Mouse (Mus musculus): ENCODE results near the gene Acsbg2. TPM values are rescaled to one million over a fixed set of nuclear protein-coding genes. Genes with fewer than 3 reads are reported as not detected.
A peak's percentile ranks its signal among the peaks of the same experiment; 100 is the strongest.

Gene Acsbg2
- polyA plus RNA-seq, 1 experiment from 2014 or later = not detected

- H3K4me3 ChIP-seq (ENCODE audit: low read depth, low read length) = no peak overlapping the region
- H3K27ac ChIP-seq (replicated peaks; ENCODE audit: low read depth, low read length) = no peak overlapping the region
- ATAC-seq (ENCODE audit: insufficient number of reproducible peaks, low FRiP score, low TSS enrichment, low read depth) (0 out of 2 replicates have a peak, but pooled peaks have one; percentile 37), DNase-seq (ENCODE audit: low spot score) (peak; percentile 88)
- H3K4me2 ChIP-seq (ENCODE audit: low read depth, severe bottlenecking) = no peak overlapping the region
- no peaks in the 10 kb centered on the region for H3K27me3 ChIP-seq (ENCODE audit: control insufficient read depth, insufficient read depth, low read length)
- no peak overlapping the region for H3K9ac ChIP-seq (ENCODE audit: low read length)
- H3K36me3 ChIP-seq (ENCODE audit: control insufficient read depth, insufficient read depth, low read length) = no peaks in the 10 kb centered on the region
- WGBS = 18% methylated on average over 24 of the region's 24 CpGs
- no peaks in the 10 kb centered on the region; the same call in 1 of the 2 replicates for H3K4me1 ChIP-seq (ENCODE audit: control insufficient read depth, insufficient read depth, low read length)
- H3K9me3 ChIP-seq (ENCODE audit: control insufficient read depth, low read length) = no peaks in the 10 kb centered on the region
These were observed 59.8 kb downstream of the Acsbg2 start for GRCm38 (mm10) chr17:56814316-56815056.

DNA sequence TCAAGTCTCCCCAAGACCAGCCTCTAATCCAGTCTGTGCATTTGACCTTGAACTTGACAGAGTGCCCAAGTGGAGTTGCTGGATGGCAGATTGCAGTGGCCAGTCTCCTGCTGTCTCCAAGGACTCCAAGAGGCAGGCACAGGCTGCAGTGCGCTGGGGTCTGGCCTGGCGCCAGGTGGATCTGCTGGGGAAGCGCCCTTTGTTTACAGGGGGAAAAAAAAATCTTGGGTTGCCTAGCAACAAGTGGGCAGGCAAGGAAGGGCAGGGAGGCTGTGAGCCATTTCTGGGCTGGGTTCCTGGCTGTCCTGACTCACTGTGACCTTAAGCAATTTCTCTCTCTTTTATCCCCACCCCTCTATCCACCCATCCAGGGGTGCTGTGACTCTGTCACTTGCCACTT lies 64.0 kb downstream of the Acsbg2 start:
- Histone ChIP-seq H3K9ac (ENCODE audit: low read length) (no peak overlapping the region), H3K4me3 (ENCODE audit: low read depth, low read length) (no peak overlapping the region), H3K27ac (replicated peaks; ENCODE audit: low read depth, low read length) (0 out of 2 replicates have a peak overlapping the region, but pooled peaks have one; percentile 4), H3K4me2 (ENCODE audit: low read depth, severe bottlenecking) (no peak overlapping the region), H3K36me3 (ENCODE audit: control insufficient read depth, insufficient read depth, low read length) (no peaks in the 10 kb centered on the region), H3K9me3 (ENCODE audit: control insufficient read depth, low read length) (no peaks in the 10 kb centered on the region), H3K27me3 (ENCODE audit: control insufficient read depth, insufficient read depth, low read length) (0 out of 2 replicates have a peak, but pooled peaks cover 3% of the 10 kb centered on the region), H3K4me1 (ENCODE audit: control insufficient read depth, insufficient read depth, low read length) (no peaks in the 10 kb centered on the region; the same call in 1 of the 2 replicates)
- 6% methylated on average over 3 of the region's 3 CpGs for WGBS
- ATAC-seq (ENCODE audit: insufficient number of reproducible peaks, low FRiP score, low TSS enrichment, low read depth) (0 out of 2 replicates have a peak, but pooled peaks have one; percentile 28), DNase-seq (ENCODE audit: low spot score) (peak; percentile 59)

DNA sequence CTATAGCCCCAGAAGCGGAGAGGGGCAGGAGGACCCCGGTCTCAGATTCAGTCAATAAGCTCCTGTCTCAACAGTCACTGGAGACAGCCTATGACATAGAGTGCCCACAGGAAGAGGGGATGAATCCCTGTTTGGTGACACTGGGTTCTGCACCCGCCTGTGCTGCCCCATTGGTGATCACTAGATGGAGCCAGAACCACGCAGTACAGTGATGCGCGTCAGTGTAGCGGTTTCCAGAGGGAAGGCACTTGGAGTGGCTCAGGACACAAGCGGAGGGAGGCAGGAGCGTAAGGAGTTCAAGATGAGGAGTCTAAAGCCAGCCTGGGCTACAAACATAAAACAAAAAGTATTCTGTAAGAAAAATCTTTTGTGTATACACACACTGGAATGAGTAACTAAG lies 65.7 kb downstream of the Acsbg2 start:
- peak; percentile 84 for DNase-seq (ENCODE audit: low spot score)
- no peaks in the 10 kb centered on the region for H3K9me3 ChIP-seq (ENCODE audit: control insufficient read depth, low read length)

GRCm38 (mm10) chr17:56805784-56806183 lies 68.5 kb downstream of the Acsbg2 start:
- Histone ChIP-seq H3K27me3 (ENCODE audit: control insufficient read depth, insufficient read depth, low read length) (0 out of 2 replicates have a peak, but pooled peaks cover 3% of the 10 kb centered on the region), H3K9me3 (ENCODE audit: control insufficient read depth, low read length) (no peaks in the 10 kb centered on the region), H3K36me3 (ENCODE audit: control insufficient read depth, insufficient read depth, low read length) (no peaks in the 10 kb centered on the region), H3K27ac (replicated peaks; ENCODE audit: low read depth, low read length) (no peak overlapping the region), H3K4me3 (ENCODE audit: low read depth, low read length) (no peak overlapping the region), H3K9ac (ENCODE audit: low read length) (no peak overlapping the region), H3K4me2 (ENCODE audit: low read depth, severe bottlenecking) (no peak overlapping the region), H3K4me1 (ENCODE audit: control insufficient read depth, insufficient read depth, low read length) (no peaks in the 10 kb centered on the region; the same call in 1 of the 2 replicates)
- DNase-seq (ENCODE audit: low spot score) = no peak
- ATAC-seq (ENCODE audit: insufficient number of reproducible peaks, low FRiP score, low TSS enrichment, low read depth) = no peak
- 86% methylated on average over 1 of the region's 1 CpGs for WGBS

More for the DNA sequence above, 65.7 kb downstream of the Acsbg2 start:
- Histone ChIP-seq H3K9ac (ENCODE audit: low read length) (no peak overlapping the region), H3K27me3 (ENCODE audit: control insufficient read depth, insufficient read depth, low read length) (0 out of 2 replicates have a peak, but pooled peaks cover 3% of the 10 kb centered on the region), H3K4me1 (ENCODE audit: control insufficient read depth, insufficient read depth, low read length) (no peaks in the 10 kb centered on the region; the same call in 1 of the 2 replicates), H3K27ac (replicated peaks; ENCODE audit: low read depth, low read length) (no peak overlapping the region), H3K4me2 (ENCODE audit: low read depth, severe bottlenecking) (no peak overlapping the region), H3K36me3 (ENCODE audit: control insufficient read depth, insufficient read depth, low read length) (no peaks in the 10 kb centered on the region), H3K4me3 (ENCODE audit: low read depth, low read length) (no peak overlapping the region)
- 12% methylated on average over 9 of the region's 9 CpGs for WGBS
- peak; percentile 59; the same call in 1 of the 2 replicates for ATAC-seq (ENCODE audit: insufficient number of reproducible peaks, low FRiP score, low TSS enrichment, low read depth)

GRCm38 (mm10) chr17:56804952-56805351 lies 69.3 kb downstream of the Acsbg2 start:
- Histone ChIP-seq H3K9ac (ENCODE audit: low read length) (no peak overlapping the region), H3K9me3 (ENCODE audit: control insufficient read depth, low read length) (no peaks in the 10 kb centered on the region), H3K36me3 (ENCODE audit: control insufficient read depth, insufficient read depth, low read length) (no peaks in the 10 kb centered on the region), H3K4me1 (ENCODE audit: control insufficient read depth, insufficient read depth, low read length) (no peaks in the 10 kb centered on the region; the same call in 1 of the 2 replicates), H3K27ac (replicated peaks; ENCODE audit: low read depth, low read length) (no peak overlapping the region), H3K27me3 (ENCODE audit: control insufficient read depth, insufficient read depth, low read length) (0 out of 2 replicates have a peak, but pooled peaks cover 3% of the 10 kb centered on the region), H3K4me3 (ENCODE audit: low read depth, low read length) (no peak overlapping the region), H3K4me2 (ENCODE audit: low read depth, severe bottlenecking) (no peak overlapping the region)
- ATAC-seq (ENCODE audit: insufficient number of reproducible peaks, low FRiP score, low TSS enrichment, low read depth) = no peak
- 87% methylated on average over 5 of the region's 5 CpGs for WGBS
- DNase-seq (ENCODE audit: low spot score) = no peak

GRCm38 (mm10) chr17:56802065-56802464 lies 72.2 kb downstream of the Acsbg2 start:
- no peaks in the 10 kb centered on the region for H3K9me3 ChIP-seq (ENCODE audit: control insufficient read depth, low read length)
- ATAC-seq (ENCODE audit: insufficient number of reproducible peaks, low FRiP score, low TSS enrichment, low read depth) = no peak
- no peaks in the 10 kb centered on the region for H3K36me3 ChIP-seq (ENCODE audit: control insufficient read depth, insufficient read depth, low read length)
- 75% methylated on average over 8 of the region's 8 CpGs for WGBS
- no peak for DNase-seq (ENCODE audit: low spot score)
- H3K4me3 ChIP-seq (ENCODE audit: low read depth, low read length) = no peak overlapping the region
- H3K27me3 ChIP-seq (ENCODE audit: control insufficient read depth, insufficient read depth, low read length) = no peaks in the 10 kb centered on the region
- H3K27ac ChIP-seq (replicated peaks; ENCODE audit: low read depth, low read length) = no peak overlapping the region
- H3K9ac ChIP-seq (ENCODE audit: low read length) = no peak overlapping the region
- no peaks in the 10 kb centered on the region for H3K4me1 ChIP-seq (ENCODE audit: control insufficient read depth, insufficient read depth, low read length)
- peak overlapping the region; percentile 1; the same call in 1 of the 2 replicates for H3K4me2 ChIP-seq (ENCODE audit: low read depth, severe bottlenecking)

- Histone ChIP-seq H3K4me2 (ENCODE audit: low read depth, severe bottlenecking) (no peak overlapping the region), H3K27me3 (ENCODE audit: control insufficient read depth, insufficient read depth, low read length) (no peaks in the 10 kb centered on the region), H3K4me3 (ENCODE audit: low read depth, low read length) (no peak overlapping the region), H3K4me1 (ENCODE audit: control insufficient read depth, insufficient read depth, low read length) (no peaks in the 10 kb centered on the region), H3K36me3 (ENCODE audit: control insufficient read depth, insufficient read depth, low read length) (no peaks in the 10 kb centered on the region), H3K9me3 (ENCODE audit: control insufficient read depth, low read length) (no peaks in the 10 kb centered on the region), H3K27ac (replicated peaks; ENCODE audit: low read depth, low read length) (no peak overlapping the region), H3K9ac (ENCODE audit: low read length) (no peak overlapping the region)
- DNase-seq (ENCODE audit: low spot score) (no peak), ATAC-seq (ENCODE audit: insufficient number of reproducible peaks, low FRiP score, low TSS enrichment, low read depth) (no peak)
- 82% methylated on average over 3 of the region's 3 CpGs for WGBS
These were observed 75.0 kb downstream of the Acsbg2 start for GRCm38 (mm10) chr17:56799276-56799675.

- Histone ChIP-seq H3K4me2 (ENCODE audit: low read depth, severe bottlenecking) (no peak overlapping the region), H3K36me3 (ENCODE audit: control insufficient read depth, insufficient read depth, low read length) (no peaks in the 10 kb centered on the region), H3K4me1 (ENCODE audit: control insufficient read depth, insufficient read depth, low read length) (no peaks in the 10 kb centered on the region), H3K27me3 (ENCODE audit: control insufficient read depth, insufficient read depth, low read length) (no peaks in the 10 kb centered on the region), H3K9me3 (ENCODE audit: control insufficient read depth, low read length) (no peaks in the 10 kb centered on the region), H3K9ac (ENCODE audit: low read length) (no peak overlapping the region), H3K4me3 (ENCODE audit: low read depth, low read length) (no peak overlapping the region), H3K27ac (replicated peaks; ENCODE audit: low read depth, low read length) (no peak overlapping the region)
- 70% methylated on average over 6 of the region's 6 CpGs for WGBS
- DNase-seq (ENCODE audit: low spot score) (no peak), ATAC-seq (ENCODE audit: insufficient number of reproducible peaks, low FRiP score, low TSS enrichment, low read depth) (no peak)
These were observed 80.5 kb downstream of the Acsbg2 start for GRCm38 (mm10) chr17:56793614-56794319.

Measured in limb, embryonic 11.5 days (tissue).